Mouse (Mus musculus) MEL (cell line): ENCODE data around the gene Bmp6. TPM values are rescaled to one million over a fixed set of nuclear protein-coding genes. Genes with fewer than 3 reads are reported as not detected.
A peak's percentile ranks its signal among the peaks of the same experiment; 100 is the strongest.

Source experiments
- DNase-seq: peaks from one replicate; pipeline ENCODE4 v3.0.0; 2011; ENCODE audit warnings: low read depth, low spot score
- H3K27ac ChIP-seq: 2 replicates; pipeline ENCODE4 v1.5.1; 2012; ENCODE audit warnings: low read depth, mild to moderate bottlenecking, control low read depth, low read length, moderate library complexity; ENCODE audit not compliant: control insufficient read depth
- H3K27me3 ChIP-seq, 2 experiments: fragments of 150-350 bp in 1 of 2; sonication (generic) in 1 of 2; 2 replicates each; pipeline ENCODE4 v1.6.1; 2012; ENCODE audit warnings: low read length in 2 of 2, mild to moderate bottlenecking in 2 of 2, improper control_type of control experiment in 1 of 2, moderate library complexity in 1 of 2; ENCODE audit not compliant: insufficient read depth in 2 of 2, control insufficient read depth in 1 of 2
- H3K36me3 ChIP-seq, 2 experiments: 2 replicates each; pipeline ENCODE4 v1.6.1; 2012 to 2014; ENCODE audit warnings: low read length in 2 of 2, improper control_type of control experiment in 1 of 2, inconsistent platforms in 1 of 2, mild to moderate bottlenecking in 1 of 2; ENCODE audit not compliant: insufficient read depth in 2 of 2, control insufficient read depth in 1 of 2
- H3K4me1 ChIP-seq, 2 experiments: fragments of 150-350 bp in 1 of 2; sonication (generic) in 1 of 2; 2 replicates each; pipeline ENCODE4 v1.6.1; 2012; ENCODE audit warnings: low read length in 2 of 2, improper control_type of control experiment in 1 of 2, mild to moderate bottlenecking in 1 of 2; ENCODE audit not compliant: insufficient read depth in 2 of 2, control insufficient read depth in 1 of 2
- H3K4me3 ChIP-seq, 2 experiments: fragments of 150-350 bp in 1 of 2; sonication (generic) in 1 of 2; 2 replicates each; pipeline ENCODE4 v1.5.1; 2012; ENCODE audit warnings: low read depth in 2 of 2, low read length in 2 of 2, mild to moderate bottlenecking in 2 of 2, moderate library complexity in 2 of 2, control low read depth in 1 of 2, improper control_type of control experiment in 1 of 2; ENCODE audit not compliant: control insufficient read depth in 1 of 2, insufficient read depth in 1 of 2
- H3K79me2 ChIP-seq: 2 replicates; pipeline ENCODE4 v1.6.1; 2012; ENCODE audit warnings: mild to moderate bottlenecking, low read length, moderate library complexity; ENCODE audit not compliant: control insufficient read depth, poor library complexity, insufficient read depth
- H3K9ac ChIP-seq: 2 replicates; pipeline ENCODE4 v1.6.1; 2012; ENCODE audit warnings: low read depth, mild to moderate bottlenecking, control low read depth, low read length, moderate library complexity; ENCODE audit not compliant: control insufficient read depth, poor library complexity, severe bottlenecking
- H3K9me3 ChIP-seq: fragments of 150-350 bp; sonication (generic); replicated peaks from 2 replicates; pipeline ENCODE4 v1.6.1; 2012; ENCODE audit warnings: mild to moderate bottlenecking, low read length, improper control_type of control experiment, moderate library complexity; ENCODE audit not compliant: insufficient read depth
- CHD1 ChIP-seq: IDR thresholded peaks from 2 replicates; pipeline ENCODE4 v1.6.1; 2012; ENCODE audit warnings: low read depth, mild to moderate bottlenecking, inconsistent platforms, low read length, improper control_type of control experiment
- CTCF ChIP-seq, 3 experiments: IDR thresholded peaks in 2 of 3; conservative IDR thresholded peaks in 1 of 3; 2 replicates each; pipeline ENCODE4 v1.5.1; 2011 to 2012; ENCODE audit warnings: low read length in 3 of 3, low read depth in 2 of 3, mild to moderate bottlenecking in 2 of 3, improper control_type of control experiment in 1 of 3, inconsistent platforms in 1 of 3, mixed read lengths in 1 of 3, moderate library complexity in 1 of 3; ENCODE audit not compliant: control insufficient read depth in 1 of 3, insufficient read depth in 1 of 3, poor library complexity in 1 of 3, severe bottlenecking in 1 of 3
- EP300 ChIP-seq, 2 experiments: IDR thresholded peaks; 2 replicates each; pipeline ENCODE4 v1.6.1; 2011; ENCODE audit warnings: improper control_type of control experiment in 2 of 2, low read length in 2 of 2, low read depth in 1 of 2, mild to moderate bottlenecking in 1 of 2
- GABPA ChIP-seq: IDR thresholded peaks from 2 replicates; pipeline ENCODE4 v1.6.1; 2012; ENCODE audit warnings: low read depth, mild to moderate bottlenecking, inconsistent platforms, low read length, improper control_type of control experiment, moderate library complexity
- HCFC1 ChIP-seq: IDR thresholded peaks from 2 replicates; pipeline ENCODE4 v1.6.1; 2012; ENCODE audit warnings: low read depth, mild to moderate bottlenecking, inconsistent platforms, low read length, improper control_type of control experiment, moderate library complexity
- JUND ChIP-seq: IDR thresholded peaks from 2 replicates; pipeline ENCODE4 v1.6.1; 2011; ENCODE audit warnings: low read depth, mild to moderate bottlenecking, improper control_type of control experiment, low read length
- KAT2A ChIP-seq: conservative IDR thresholded peaks from 2 replicates; pipeline ENCODE4 v1.6.1; 2012; ENCODE audit warnings: low read depth, low read length, improper control_type of control experiment, inconsistent platforms
- MAZ ChIP-seq: IDR thresholded peaks from 2 replicates; pipeline ENCODE4 v1.6.1; 2012; ENCODE audit warnings: low read depth, mild to moderate bottlenecking, inconsistent platforms, low read length, improper control_type of control experiment
- MXI1 ChIP-seq: IDR thresholded peaks from 2 replicates; pipeline ENCODE4 v1.6.1; 2011; ENCODE audit warnings: mild to moderate bottlenecking, low read depth, low read length, improper control_type of control experiment
- NELFE ChIP-seq: IDR thresholded peaks from 2 replicates; pipeline ENCODE4 v1.6.1; 2011; ENCODE audit warnings: low read depth, low read length, improper control_type of control experiment
- POLR2A ChIP-seq, 2 experiments: IDR thresholded peaks; 2 replicates each; pipeline ENCODE4 v1.6.1; 2011 to 2012; ENCODE audit warnings: low read length in 2 of 2, mild to moderate bottlenecking in 2 of 2, control low read depth in 1 of 2, improper control_type of control experiment in 1 of 2, low read depth in 1 of 2, moderate library complexity in 1 of 2; ENCODE audit not compliant: control insufficient read depth in 1 of 2, insufficient read depth in 1 of 2, poor library complexity in 1 of 2
- POLR2AphosphoS2 ChIP-seq: IDR thresholded peaks from 2 replicates; pipeline ENCODE4 v1.6.1; 2011; ENCODE audit warnings: low read length, improper control_type of control experiment
- RAD21 ChIP-seq: IDR thresholded peaks from 2 replicates; pipeline ENCODE4 v1.6.1; 2011; ENCODE audit warnings: mild to moderate bottlenecking, low read depth, low read length, improper control_type of control experiment
- RCOR1 ChIP-seq: IDR thresholded peaks from 2 replicates; pipeline ENCODE4 v1.6.1; 2012; ENCODE audit warnings: low read depth, mild to moderate bottlenecking, inconsistent platforms, low read length, improper control_type of control experiment
- SMC3 ChIP-seq: IDR thresholded peaks from 2 replicates; pipeline ENCODE4 v1.6.1; 2011; ENCODE audit warnings: low read depth, low read length, improper control_type of control experiment
- TBP ChIP-seq: IDR thresholded peaks from 2 replicates; pipeline ENCODE4 v1.8.0; 2011; ENCODE audit warnings: low read depth, low read length, improper control_type of control experiment
- TCF12 ChIP-seq: IDR thresholded peaks from 2 replicates; pipeline ENCODE4 v1.6.1; 2014; ENCODE audit warnings: low read depth, mild to moderate bottlenecking, inconsistent platforms, low read length, improper control_type of control experiment, moderate library complexity
- ZC3H11A ChIP-seq: IDR thresholded peaks from 2 replicates; pipeline ENCODE4 v1.6.1; 2012; ENCODE audit warnings: low read depth, mild to moderate bottlenecking, inconsistent platforms, low read length, improper control_type of control experiment
- ZKSCAN1 ChIP-seq: IDR thresholded peaks from 2 replicates; pipeline ENCODE4 v1.6.1; 2012; ENCODE audit warnings: low read depth, mild to moderate bottlenecking, inconsistent platforms, low read length, improper control_type of control experiment, moderate library complexity
- ZNF384 ChIP-seq: IDR thresholded peaks from 2 replicates; pipeline ENCODE4 v1.6.1; 2012; ENCODE audit warnings: low read depth, mild to moderate bottlenecking, inconsistent platforms, low read length, improper control_type of control experiment
- polyA plus RNA-seq, 2 experiments: library from polyadenylated mRNA; stranded (reverse) in 1 of 2; unstranded in 1 of 2; fragments of >175 nt in 1 of 2; fragments of >200 nt in 1 of 2; gene quantifications; 2 replicates each; pipeline versions ENCODE4 v1.2.1 to v1.2.4; 2012; ENCODE audit warnings: low replicate concordance in 2 of 2, low read depth in 1 of 2; ENCODE audit not compliant: insufficient read length in 2 of 2, insufficient read depth in 1 of 2, missing spikeins in 1 of 2
- total RNA-seq: library from RNA; depleted of rRNA; stranded (reverse); fragments of 300-350 nt; gene quantifications from 2 replicates; pipeline ENCODE4 v1.2.3, GENCODE M21; 2012

Gene Bmp6
- total and polyA plus RNA-seq, 3 experiments, result not detected

- H3K9ac ChIP-seq, result no peak overlapping the region
- TF ChIP-seq ZNF384 (no peak), ZC3H11A (0 out of 2 replicates have a peak, but pooled peaks have one; percentile 9), ZKSCAN1 (no peak), GABPA (no peak), CTCF (IDR thresholded peaks at IDR 0.05 in 2 of 3, conservative IDR thresholded peaks at IDR 0.05 in 1 of 3; ENCODE audit: control insufficient read depth in 1 of 3, insufficient read depth in 1 of 3, low read depth in 2 of 3, low read length in 3 of 3, poor library complexity in 1 of 3, severe bottlenecking in 1 of 3) (peak; percentile 38 to 56 (median 42); a peak in 5 of 6 replicates), CHD1 (no peak), NELFE (no peak), POLR2A (IDR thresholded peaks at IDR 0.05; ENCODE audit: control insufficient read depth in 1 of 2, insufficient read depth in 1 of 2, low read depth in 1 of 2, low read length in 2 of 2, poor library complexity in 1 of 2) (no peak), MXI1 (no peak), RCOR1 (no peak), KAT2A (no peak), JUND (no peak), HCFC1 (no peak), TCF12 (no peak), RAD21 (peak; percentile 39), POLR2AphosphoS2 (no peak), TBP (no peak), SMC3 (peak; percentile 57), EP300 (IDR thresholded peaks at IDR 0.05; ENCODE audit: low read depth in 1 of 2, low read length in 2 of 2) (no peak)
- H3K36me3 ChIP-seq, result no peaks in the 10 kb centered on the region
- peak; percentile 28 for DNase-seq
- H3K9me3 ChIP-seq, result no peaks in the 10 kb centered on the region
- no peaks in the 10 kb centered on the region for H3K79me2 ChIP-seq
- no peaks in the 10 kb centered on the region for H3K4me1 ChIP-seq
- no peaks in the 10 kb centered on the region; a peak in 1 of 4 replicates for H3K27me3 ChIP-seq
- no peak overlapping the region for H3K27ac ChIP-seq
- H3K4me3 ChIP-seq, result no peak overlapping the region
Measured at GRCm38 (mm10) chr13:38342598-38342997, 2.3 kb upstream of the Bmp6 start.

- Histone ChIP-seq H3K36me3 (no peaks in the 10 kb centered on the region), H3K27me3 (no peaks in the 10 kb centered on the region; a peak in 1 of 4 replicates), H3K4me1 (no peaks in the 10 kb centered on the region), H3K9ac (no peak overlapping the region), H3K79me2 (no peaks in the 10 kb centered on the region), H3K27ac (no peak overlapping the region), H3K4me3 (no peak overlapping the region), H3K9me3 (no peaks in the 10 kb centered on the region)
- DNase-seq, result no peak
- TF ChIP-seq CTCF (IDR thresholded peaks at IDR 0.05 in 2 of 3, conservative IDR thresholded peaks at IDR 0.05 in 1 of 3; ENCODE audit: control insufficient read depth in 1 of 3, insufficient read depth in 1 of 3, low read depth in 2 of 3, low read length in 3 of 3, poor library complexity in 1 of 3, severe bottlenecking in 1 of 3), result peak in 1 of 3 experiments; percentile 13; a peak in 2 of 6 replicates
- no peak for TF ChIP-seq MAZ
- no peak for TF ChIP-seq HCFC1
- no peak for TF ChIP-seq POLR2A (IDR thresholded peaks at IDR 0.05; ENCODE audit: control insufficient read depth in 1 of 2, insufficient read depth in 1 of 2, low read depth in 1 of 2, low read length in 2 of 2, poor library complexity in 1 of 2)
Measured at GRCm38 (mm10) chr13:38343202-38343601, 1.7 kb upstream of the Bmp6 start.
